In genomic region chr5:121583765-121584501, GRCm38 (mm10) we compare ENCODE assay signal across 8 mouse cellular contexts. TPM values are rescaled to one million over a fixed set of nuclear protein-coding genes. Genes with fewer than 3 reads are reported as not detected.
DNase-seq lines count a peak whose midpoint lies in the region; ATAC-seq and TF ChIP-seq lines count a peak whose summit lies in the region.

No protein-coding gene starts in this region.

- 58% methylated on average over 12 of the region's 12 CpGs for WGBS in forebrain, postnatal 0 days
- 60% methylated on average over 12 of the region's 12 CpGs for WGBS in forebrain, embryonic 12.5 days
- 22% methylated on average over 12 of the region's 12 CpGs for WGBS in kidney, adult 2 months
- 63% methylated on average over 12 of the region's 12 CpGs for WGBS in limb, embryonic 10.5 days
- 49% methylated on average over 12 of the region's 12 CpGs for whole genome bisulfite sequencing in stomach, embryonic 15.5 days

- peaks cover 14% of the 10 kb centered on the region; the same call in 1 of the 2 replicates for H3K36me3 ChIP-seq in forebrain, postnatal 0 days (ENCODE audit: insufficient read depth)
- peaks cover 9% of the 10 kb centered on the region for H3K36me3 ChIP-seq in forebrain, embryonic 12.5 days (replicated peaks)
- H3K36me3 ChIP-seq in kidney, adult 2 months (ENCODE audit: control insufficient read depth, insufficient read depth, low read length): peaks cover 2% of the 10 kb centered on the region; the same call in 1 of the 2 replicates
- peaks cover 32% of the 10 kb centered on the region for H3K36me3 ChIP-seq in limb, embryonic 10.5 days
- peaks cover 14% of the 10 kb centered on the region; the same call in 1 of the 2 replicates for H3K36me3 ChIP-seq in stomach, embryonic 15.5 days

- DNase-seq in forebrain, postnatal 0 days: peak; percentile 53
- peak; percentile 60 for DNase-seq in cerebellum, adult 8-10 months
- peak; percentile 97 for DNase-seq in gastrocnemius, postnatal 25 days
- peak; percentile 99 for DNase-seq in kidney, adult 2 months
- peak; percentile 39 for DNase-seq in limb, embryonic 10.5 days (ENCODE audit: low spot score)

- no peak overlapping the region for H3K9ac ChIP-seq in forebrain, postnatal 0 days
- no peak overlapping the region for H3K9ac ChIP-seq in forebrain, embryonic 12.5 days
- no peak overlapping the region for H3K9ac ChIP-seq in stomach, embryonic 15.5 days

- H3K4me3 ChIP-seq in forebrain, postnatal 0 days (ENCODE audit: low read depth, low read length): no peak overlapping the region
- no peak overlapping the region for H3K4me3 ChIP-seq in forebrain, embryonic 12.5 days (replicated peaks)
- peak overlapping the region; percentile 3; the same call in 1 of the 2 replicates for H3K4me3 ChIP-seq in kidney, adult 2 months (ENCODE audit: insufficient read depth, low read depth, low read length)
- no peak overlapping the region for H3K4me3 ChIP-seq in limb, embryonic 10.5 days
- H3K4me3 ChIP-seq in stomach, embryonic 15.5 days (replicated peaks): no peak overlapping the region

- H3K27ac ChIP-seq in forebrain, postnatal 0 days (ENCODE audit: low read depth, low read length): no peak overlapping the region
- no peak overlapping the region for H3K27ac ChIP-seq in forebrain, embryonic 12.5 days
- H3K27ac ChIP-seq in kidney, adult 2 months (ENCODE audit: insufficient read depth, low read depth, low read length): peak overlapping the region; percentile 94
- H3K27ac ChIP-seq in limb, embryonic 10.5 days: 0 out of 2 replicates have a peak overlapping the region, but pooled peaks have one; percentile 43
- peak overlapping the region; percentile 48 for H3K27ac ChIP-seq in stomach, embryonic 15.5 days

- no peak for TF ChIP-seq POLR2A in kidney, adult 2 months (IDR thresholded peaks at IDR 0.05; ENCODE audit: low read depth, low read length)

- no peak overlapping the region for H3K4me2 ChIP-seq in forebrain, postnatal 0 days (ENCODE audit: low read depth)
- H3K4me2 ChIP-seq in forebrain, embryonic 12.5 days: no peak overlapping the region
- H3K4me2 ChIP-seq in stomach, embryonic 15.5 days: 0 out of 2 replicates have a peak overlapping the region, but pooled peaks have one; percentile 16

- peak; percentile 63 for TF ChIP-seq CTCF in forebrain, postnatal 0 days (IDR thresholded peaks at IDR 0.05; ENCODE audit: low read depth)
- peak; percentile 83 for TF ChIP-seq CTCF in kidney, adult 2 months (conservative IDR thresholded peaks at IDR 0.05; ENCODE audit: insufficient read depth, insufficient read length, low read depth, low read length)

- H3K4me1 ChIP-seq in forebrain, postnatal 0 days (ENCODE audit: insufficient read depth): no peaks in the 10 kb centered on the region
- H3K4me1 ChIP-seq in forebrain, embryonic 12.5 days: no peaks in the 10 kb centered on the region; the same call in 1 of the 2 replicates
- peaks cover 13% of the 10 kb centered on the region for H3K4me1 ChIP-seq in kidney, adult 2 months (ENCODE audit: control insufficient read depth, insufficient read depth, low read length)
- peaks cover 16% of the 10 kb centered on the region for H3K4me1 ChIP-seq in limb, embryonic 10.5 days
- peaks cover 9% of the 10 kb centered on the region for H3K4me1 ChIP-seq in stomach, embryonic 15.5 days

- no peaks in the 10 kb centered on the region for H3K27me3 ChIP-seq in forebrain, postnatal 0 days (ENCODE audit: insufficient read depth, low read length)
- H3K27me3 ChIP-seq in forebrain, embryonic 12.5 days: no peaks in the 10 kb centered on the region
- no peaks in the 10 kb centered on the region for H3K27me3 ChIP-seq in kidney, adult 2 months (replicated peaks; ENCODE audit: control insufficient read depth, insufficient read depth, low read length)
- H3K27me3 ChIP-seq in limb, embryonic 10.5 days (ENCODE audit: low read depth, poor library complexity, severe bottlenecking): no peaks in the 10 kb centered on the region
- H3K27me3 ChIP-seq in stomach, embryonic 15.5 days (replicated peaks): no peaks in the 10 kb centered on the region

- peak; percentile 69 for ATAC-seq in forebrain, postnatal 0 days
- no peak for ATAC-seq in forebrain, embryonic 12.5 days (ENCODE audit: low FRiP score)
- ATAC-seq in monocyte, adult 5-6 weeks (replicated peaks; ENCODE audit: insufficient number of reproducible peaks, low FRiP score, low TSS enrichment, poor library complexity, severe bottlenecking): peak; percentile 88
- peak; percentile 77 for ATAC-seq in stomach, embryonic 15.5 days (ENCODE audit: insufficient read depth, low FRiP score, low read depth)

- H3K9me3 ChIP-seq in forebrain, postnatal 0 days (ENCODE audit: low read length): no peaks in the 10 kb centered on the region
- H3K9me3 ChIP-seq in forebrain, embryonic 12.5 days: no peaks in the 10 kb centered on the region
- H3K9me3 ChIP-seq in limb, embryonic 10.5 days (replicated peaks): no peaks in the 10 kb centered on the region
- H3K9me3 ChIP-seq in stomach, embryonic 15.5 days: no peaks in the 10 kb centered on the region

RNA-seq across cellular contexts. Expression of gene Aldh2, which starts 9.7 kb away (rescaled TPM):
- 68.1 and 77.2 TPM in 2 replicates for total RNA-seq in forebrain, postnatal 0 days (2014; rRNA removed)
- 89.0 and 115 TPM in 2 replicates for polyA plus RNA-seq in forebrain, postnatal 0 days (2015; fragmentation: Nextera tagmentation; extraction: Ambion mirVana)
- 108 and 110 TPM in 2 replicates for polyA plus RNA-seq in forebrain, embryonic 12.5 days (2016; fragmentation: Nextera tagmentation; extraction: Ambion mirVana)
- total RNA-seq in gastrocnemius, postnatal 25 days (2021): 100 to 1,000 TPM; 154 to 157 TPM
- polyA plus RNA-seq in kidney, adult 2 months (2012; rRNA removed): 1,369 and 1,431 TPM in 2 replicates
- 153 and 163 TPM in 2 replicates for polyA plus RNA-seq in limb, embryonic 10.5 days (2016; fragmentation: Nextera tagmentation; extraction: Ambion mirVana)
- total RNA-seq in monocyte, adult 5-6 weeks (2017): 233 to 306 TPM (median 259 TPM) in 3 replicates
- polyA plus RNA-seq in stomach, embryonic 15.5 days (2015; fragmentation: Nextera tagmentation; extraction: Ambion mirVana): 196 and 206 TPM in 2 replicates

RNA-seq across cellular contexts. Expression of gene Acad12, which starts 34.8 kb away (rescaled TPM):
- 1.4 and 2.1 TPM in 2 replicates for total RNA-seq in forebrain, postnatal 0 days (2014; rRNA removed)
- polyA plus RNA-seq in forebrain, postnatal 0 days (2015; fragmentation: Nextera tagmentation; extraction: Ambion mirVana): 0.96 and 1.2 TPM in 2 replicates
- polyA plus RNA-seq in forebrain, embryonic 12.5 days (2016; fragmentation: Nextera tagmentation; extraction: Ambion mirVana): 1.3 and 2.0 TPM in 2 replicates
- total RNA-seq in gastrocnemius, postnatal 25 days (2021): 10 to 100 TPM; 22.2 to 22.3 TPM
- 47.0 and 51.4 TPM in 2 replicates for polyA plus RNA-seq in kidney, adult 2 months (2012; rRNA removed)
- 2.6 and 3.5 TPM in 2 replicates for polyA plus RNA-seq in limb, embryonic 10.5 days (2016; fragmentation: Nextera tagmentation; extraction: Ambion mirVana)
- 0.10 to 6.7 TPM (median 0.96 TPM) in 3 replicates for total RNA-seq in monocyte, adult 5-6 weeks (2017)
- 2.3 and 3.6 TPM in 2 replicates for polyA plus RNA-seq in stomach, embryonic 15.5 days (2015; fragmentation: Nextera tagmentation; extraction: Ambion mirVana)

RNA-seq across cellular contexts. Expression of gene Mapkapk5, which starts 38.2 kb away (rescaled TPM):
- total RNA-seq in forebrain, postnatal 0 days (2014; rRNA removed): 83.1 and 99.3 TPM in 2 replicates
- polyA plus RNA-seq in forebrain, postnatal 0 days (2015; fragmentation: Nextera tagmentation; extraction: Ambion mirVana): 47.5 and 50.1 TPM in 2 replicates
- polyA plus RNA-seq in forebrain, embryonic 12.5 days (2016; fragmentation: Nextera tagmentation; extraction: Ambion mirVana): 56.7 and 60.6 TPM in 2 replicates
- 10 to 100 TPM; 76.7 to 79.9 TPM for total RNA-seq in gastrocnemius, postnatal 25 days (2021)
- polyA plus RNA-seq in kidney, adult 2 months (2012; rRNA removed): 32.6 and 36.6 TPM in 2 replicates
- 50.3 and 60.3 TPM in 2 replicates for polyA plus RNA-seq in limb, embryonic 10.5 days (2016; fragmentation: Nextera tagmentation; extraction: Ambion mirVana)
- 129 to 201 TPM (median 159 TPM) in 3 replicates for total RNA-seq in monocyte, adult 5-6 weeks (2017)
- polyA plus RNA-seq in stomach, embryonic 15.5 days (2015; fragmentation: Nextera tagmentation; extraction: Ambion mirVana): 46.7 and 48.9 TPM in 2 replicates

RNA-seq across cellular contexts. Expression of gene Adam1a, which starts 38.7 kb away (rescaled TPM):
- 16.2 and 20.1 TPM in 2 replicates for total RNA-seq in forebrain, postnatal 0 days (2014; rRNA removed)
- 0.55 and 1.3 TPM in 2 replicates for polyA plus RNA-seq in forebrain, postnatal 0 days (2015; fragmentation: Nextera tagmentation; extraction: Ambion mirVana)
- polyA plus RNA-seq in forebrain, embryonic 12.5 days (2016; fragmentation: Nextera tagmentation; extraction: Ambion mirVana): 3.3 and 3.7 TPM in 2 replicates
- 1 to 10 TPM; 1.9 to 2.0 TPM for total RNA-seq in gastrocnemius, postnatal 25 days (2021)
- 2.0 and 2.2 TPM in 2 replicates for polyA plus RNA-seq in kidney, adult 2 months (2012; rRNA removed)
- 0.90 and 1.3 TPM in 2 replicates for polyA plus RNA-seq in limb, embryonic 10.5 days (2016; fragmentation: Nextera tagmentation; extraction: Ambion mirVana)
- total RNA-seq in monocyte, adult 5-6 weeks (2017): 4.0 to 6.5 TPM (median 4.4 TPM) in 3 replicates
- 1.4 TPM in 2 replicates for polyA plus RNA-seq in stomach, embryonic 15.5 days (2015; fragmentation: Nextera tagmentation; extraction: Ambion mirVana)

RNA-seq across cellular contexts. Expression of gene Gm42878, which starts 38.7 kb away (rescaled TPM):
- 0.24 and 0.31 TPM in 2 replicates for total RNA-seq in forebrain, postnatal 0 days (2014; rRNA removed)
- 0.43 TPM in 1 of 2 replicates, not detected in the other for polyA plus RNA-seq in forebrain, postnatal 0 days (2015; fragmentation: Nextera tagmentation; extraction: Ambion mirVana)
- polyA plus RNA-seq in forebrain, embryonic 12.5 days (2016; fragmentation: Nextera tagmentation; extraction: Ambion mirVana): not detected in 2 replicates
- not detected for total RNA-seq in gastrocnemius, postnatal 25 days (2021)
- 0.13 TPM in 1 of 2 replicates, not detected in the other for polyA plus RNA-seq in kidney, adult 2 months (2012; rRNA removed)
- not detected in 2 replicates for polyA plus RNA-seq in limb, embryonic 10.5 days (2016; fragmentation: Nextera tagmentation; extraction: Ambion mirVana)
- not detected in 3 replicates for total RNA-seq in monocyte, adult 5-6 weeks (2017)
- not detected in 2 replicates for polyA plus RNA-seq in stomach, embryonic 15.5 days (2015; fragmentation: Nextera tagmentation; extraction: Ambion mirVana)

Comparison
In these comparisons a context has a peak if more than half of its experiments do, and no peak if none do; other contexts are left out.
1. DNase-seq: peak in every context shown above with its lines; median percentile 99 in kidney, adult 2 months; 97 in gastrocnemius, postnatal 25 days; 60 in cerebellum, adult 8-10 months; 53 in forebrain, postnatal 0 days; 39 in limb, embryonic 10.5 days.
2. H3K27ac ChIP-seq: peak in kidney, adult 2 months (single experiment), limb, embryonic 10.5 days (single experiment) and stomach, embryonic 15.5 days (single experiment); none in forebrain, postnatal 0 days (single experiment) and forebrain, embryonic 12.5 days (single experiment).
3. RNA of gene Acad12, which starts 34.8 kb away (polyA plus RNA-seq): 47.0 to 51.4 TPM in kidney, adult 2 months; 2.6 to 3.5 TPM in limb, embryonic 10.5 days, 2.3 to 3.6 TPM in stomach, embryonic 15.5 days, 1.3 to 2.0 TPM in forebrain, embryonic 12.5 days and 0.96 to 1.2 TPM in forebrain, postnatal 0 days; every median in the first group is over 10 times any median in the second.